Mouse (Mus musculus): ENCODE data around the gene Tppp3. TPM values are rescaled to one million over a fixed set of nuclear protein-coding genes. Genes with fewer than 3 reads are reported as not detected.

Tppp3 gene
- polyA plus RNA-seq, 1 experiment = 14.4 TPM

GRCm38 (mm10) chr8:105454088-105454487 is 17.2 kb downstream of the Tppp3 start:
- TF ChIP-seq EP300 (IDR thresholded peaks at IDR 0.05; ENCODE audit: insufficient read depth, low read depth, low read length) (no peak), CTCF (IDR thresholded peaks at IDR 0.05; ENCODE audit: low read depth, low read length) (no peak), POLR2A (IDR thresholded peaks at IDR 0.05; ENCODE audit: insufficient read depth, low read length) (no peak)
- H3K4me1 ChIP-seq (ENCODE audit: control insufficient read depth, insufficient read depth, low read length) = no peaks in the 10 kb centered on the region

GRCm38 (mm10) chr8:105453296-105453695 is 18.0 kb downstream of the Tppp3 start:
- Histone ChIP-seq H3K27me3 (ENCODE audit: control insufficient read depth, insufficient read depth, low read length, poor library complexity, severe bottlenecking) (no peaks in the 10 kb centered on the region), H3K9me3 (replicated peaks; ENCODE audit: control insufficient read depth, insufficient read depth, low read length, poor library complexity, severe bottlenecking) (no peaks in the 10 kb centered on the region), H3K4me1 (ENCODE audit: control insufficient read depth, insufficient read depth, low read length) (no peaks in the 10 kb centered on the region), H3K27ac (ENCODE audit: insufficient read depth, low read length) (no peak overlapping the region), H3K9ac (ENCODE audit: low read depth, poor library complexity, severe bottlenecking) (no peak overlapping the region), H3K36me3 (ENCODE audit: control insufficient read depth, insufficient read depth, low read length, poor library complexity, severe bottlenecking) (no peaks in the 10 kb centered on the region), H3K4me3 (ENCODE audit: low read depth, low read length) (no peak overlapping the region)
- no peak for TF ChIP-seq CTCF (IDR thresholded peaks at IDR 0.05; ENCODE audit: low read depth, low read length)
- no peak for TF ChIP-seq EP300 (IDR thresholded peaks at IDR 0.05; ENCODE audit: insufficient read depth, low read depth, low read length)
- TF ChIP-seq POLR2A (IDR thresholded peaks at IDR 0.05; ENCODE audit: insufficient read depth, low read length) = no peak

More at GRCm38 (mm10) chr8:105454088-105454487, 17.2 kb downstream of the Tppp3 start:
- H3K27ac ChIP-seq (ENCODE audit: insufficient read depth, low read length) = no peak overlapping the region
- no peak overlapping the region for H3K4me3 ChIP-seq (ENCODE audit: low read depth, low read length)
- H3K9me3 ChIP-seq (replicated peaks; ENCODE audit: control insufficient read depth, insufficient read depth, low read length, poor library complexity, severe bottlenecking) = no peaks in the 10 kb centered on the region
- no peaks in the 10 kb centered on the region for H3K36me3 ChIP-seq (ENCODE audit: control insufficient read depth, insufficient read depth, low read length, poor library complexity, severe bottlenecking)
- H3K9ac ChIP-seq (ENCODE audit: low read depth, poor library complexity, severe bottlenecking) = no peak overlapping the region
- no peaks in the 10 kb centered on the region for H3K27me3 ChIP-seq (ENCODE audit: control insufficient read depth, insufficient read depth, low read length, poor library complexity, severe bottlenecking)

GRCm38 (mm10) chr8:105451903-105452603 is 19.3 kb downstream of the Tppp3 start:
- TF ChIP-seq CTCF (IDR thresholded peaks at IDR 0.05; ENCODE audit: low read depth, low read length) (no peak), POLR2A (IDR thresholded peaks at IDR 0.05; ENCODE audit: insufficient read depth, low read length) (no peak), EP300 (IDR thresholded peaks at IDR 0.05; ENCODE audit: insufficient read depth, low read depth, low read length) (no peak)
- no peaks in the 10 kb centered on the region for H3K36me3 ChIP-seq (ENCODE audit: control insufficient read depth, insufficient read depth, low read length, poor library complexity, severe bottlenecking)
- no peak overlapping the region for H3K27ac ChIP-seq (ENCODE audit: insufficient read depth, low read length)
- no peak overlapping the region for H3K9ac ChIP-seq (ENCODE audit: low read depth, poor library complexity, severe bottlenecking)
- no peaks in the 10 kb centered on the region for H3K4me1 ChIP-seq (ENCODE audit: control insufficient read depth, insufficient read depth, low read length)
- H3K27me3 ChIP-seq (ENCODE audit: control insufficient read depth, insufficient read depth, low read length, poor library complexity, severe bottlenecking) = no peaks in the 10 kb centered on the region
- H3K4me3 ChIP-seq (ENCODE audit: low read depth, low read length) = no peak overlapping the region
- no peaks in the 10 kb centered on the region for H3K9me3 ChIP-seq (replicated peaks; ENCODE audit: control insufficient read depth, insufficient read depth, low read length, poor library complexity, severe bottlenecking)

GRCm38 (mm10) chr8:105450977-105451376 is 20.3 kb downstream of the Tppp3 start:
- H3K27me3 ChIP-seq (ENCODE audit: control insufficient read depth, insufficient read depth, low read length, poor library complexity, severe bottlenecking) = no peaks in the 10 kb centered on the region
- no peak overlapping the region for H3K9ac ChIP-seq (ENCODE audit: low read depth, poor library complexity, severe bottlenecking)
- no peaks in the 10 kb centered on the region for H3K36me3 ChIP-seq (ENCODE audit: control insufficient read depth, insufficient read depth, low read length, poor library complexity, severe bottlenecking)
- H3K9me3 ChIP-seq (replicated peaks; ENCODE audit: control insufficient read depth, insufficient read depth, low read length, poor library complexity, severe bottlenecking) = no peaks in the 10 kb centered on the region
- no peaks in the 10 kb centered on the region for H3K4me1 ChIP-seq (ENCODE audit: control insufficient read depth, insufficient read depth, low read length)
- no peak overlapping the region for H3K4me3 ChIP-seq (ENCODE audit: low read depth, low read length)
- no peak overlapping the region for H3K27ac ChIP-seq (ENCODE audit: insufficient read depth, low read length)
- TF ChIP-seq EP300 (IDR thresholded peaks at IDR 0.05; ENCODE audit: insufficient read depth, low read depth, low read length) = no peak
- no peak for TF ChIP-seq POLR2A (IDR thresholded peaks at IDR 0.05; ENCODE audit: insufficient read depth, low read length)
- no peak for TF ChIP-seq CTCF (IDR thresholded peaks at IDR 0.05; ENCODE audit: low read depth, low read length)

GRCm38 (mm10) chr8:105448596-105448995 is 22.7 kb downstream of the Tppp3 start:
- Histone ChIP-seq H3K4me3 (ENCODE audit: low read depth, low read length) (no peak overlapping the region), H3K27ac (ENCODE audit: insufficient read depth, low read length) (no peak overlapping the region), H3K36me3 (ENCODE audit: control insufficient read depth, insufficient read depth, low read length, poor library complexity, severe bottlenecking) (no peaks in the 10 kb centered on the region), H3K9me3 (replicated peaks; ENCODE audit: control insufficient read depth, insufficient read depth, low read length, poor library complexity, severe bottlenecking) (no peaks in the 10 kb centered on the region), H3K9ac (ENCODE audit: low read depth, poor library complexity, severe bottlenecking) (no peak overlapping the region), H3K4me1 (ENCODE audit: control insufficient read depth, insufficient read depth, low read length) (no peaks in the 10 kb centered on the region), H3K27me3 (ENCODE audit: control insufficient read depth, insufficient read depth, low read length, poor library complexity, severe bottlenecking) (no peaks in the 10 kb centered on the region)
- TF ChIP-seq EP300 (IDR thresholded peaks at IDR 0.05; ENCODE audit: insufficient read depth, low read depth, low read length) (no peak), POLR2A (IDR thresholded peaks at IDR 0.05; ENCODE audit: insufficient read depth, low read length) (no peak), CTCF (IDR thresholded peaks at IDR 0.05; ENCODE audit: low read depth, low read length) (no peak)

- Histone ChIP-seq H3K9me3 (replicated peaks; ENCODE audit: control insufficient read depth, insufficient read depth, low read length, poor library complexity, severe bottlenecking) (no peaks in the 10 kb centered on the region), H3K27me3 (ENCODE audit: control insufficient read depth, insufficient read depth, low read length, poor library complexity, severe bottlenecking) (no peaks in the 10 kb centered on the region), H3K27ac (ENCODE audit: insufficient read depth, low read length) (no peak overlapping the region), H3K4me3 (ENCODE audit: low read depth, low read length) (no peak overlapping the region), H3K36me3 (ENCODE audit: control insufficient read depth, insufficient read depth, low read length, poor library complexity, severe bottlenecking) (no peaks in the 10 kb centered on the region), H3K4me1 (ENCODE audit: control insufficient read depth, insufficient read depth, low read length) (no peaks in the 10 kb centered on the region), H3K9ac (ENCODE audit: low read depth, poor library complexity, severe bottlenecking) (no peak overlapping the region)
- no peak for TF ChIP-seq CTCF (IDR thresholded peaks at IDR 0.05; ENCODE audit: low read depth, low read length)
Observed at GRCm38 (mm10) chr8:105448188-105448587, 23.1 kb downstream of the Tppp3 start.
